In the genomic region with DNA sequence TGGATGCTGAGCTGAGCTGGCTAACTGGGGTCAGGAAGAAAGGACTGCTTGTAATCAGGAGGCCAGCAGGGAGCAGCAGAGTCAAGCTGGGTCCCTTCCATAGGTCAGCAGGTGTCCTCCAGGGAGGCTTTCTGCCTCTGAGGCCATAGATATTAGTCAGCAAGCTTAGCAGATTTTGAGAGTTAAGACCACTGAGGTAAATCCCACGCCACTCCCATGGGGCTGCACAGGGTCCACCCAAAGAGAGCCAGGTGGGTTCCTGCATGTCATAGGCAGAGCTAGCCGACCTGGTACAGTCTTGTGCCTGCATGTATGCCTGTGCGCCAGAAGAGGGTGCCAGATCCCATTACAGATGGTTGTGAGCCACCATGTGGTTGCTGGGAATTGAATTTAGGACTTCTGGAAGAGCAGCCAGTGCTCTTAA, we compare ENCODE assay signal across 8 mouse cellular contexts.
DNase-seq lines count a peak whose midpoint lies in the region; ATAC-seq and TF ChIP-seq lines count a peak whose summit lies in the region.

No protein-coding gene starts in this region.

- no peak overlapping the region for H3K4me2 ChIP-seq in hindbrain, embryonic 11.5 days (replicated peaks; ENCODE audit: low read depth, low read length)
- H3K4me2 ChIP-seq in hindbrain, embryonic 13.5 days, result no peak overlapping the region
- H3K4me2 ChIP-seq in CH12.LX (ENCODE audit: insufficient read depth, low read depth, poor library complexity, severe bottlenecking), result no peak overlapping the region
- H3K4me2 ChIP-seq in midbrain, embryonic 13.5 days (replicated peaks), result no peak overlapping the region

- TF ChIP-seq RAD21 in CH12.LX (IDR thresholded peaks at IDR 0.05; ENCODE audit: low read depth, low read length), result peak; percentile 70

- H3K9me3 ChIP-seq in hindbrain, embryonic 11.5 days (ENCODE audit: control insufficient read depth, low read length), result no peaks in the 10 kb centered on the region
- no peaks in the 10 kb centered on the region for H3K9me3 ChIP-seq in hindbrain, embryonic 13.5 days
- peaks cover 7% of the 10 kb centered on the region for H3K9me3 ChIP-seq in CH12.LX (replicated peaks; ENCODE audit: low read length)
- H3K9me3 ChIP-seq in midbrain, embryonic 13.5 days, result no peaks in the 10 kb centered on the region

- H3K36me3 ChIP-seq in hindbrain, embryonic 11.5 days (ENCODE audit: control insufficient read depth, insufficient read depth, low read length), result no peaks in the 10 kb centered on the region
- no peaks in the 10 kb centered on the region for H3K36me3 ChIP-seq in hindbrain, embryonic 13.5 days
- H3K36me3 ChIP-seq in CH12.LX (replicated peaks in 1 of 2; ENCODE audit: control insufficient read depth in 1 of 2, insufficient read depth in 1 of 2, low read length in 1 of 2), result no peaks in the 10 kb centered on the region
- no peaks in the 10 kb centered on the region for H3K36me3 ChIP-seq in midbrain, embryonic 13.5 days

- dilution Hi-C loops in CH12.LX (cut with MboI; ENCODE audit: extremely low pct_ligation_motif_present, extremely low pct_unique_long_range_greater_than_20kb, low sequenced_read_pairs), result no loop called here

- no peaks in the 10 kb centered on the region for H3K79me2 ChIP-seq in CH12.LX (replicated peaks; ENCODE audit: control insufficient read depth, extremely low read depth, insufficient read depth, poor library complexity, severe bottlenecking)

- TF ChIP-seq EP300 in CH12.LX (IDR thresholded peaks at IDR 0.05; ENCODE audit: low read length), result no peak

- H3K9ac ChIP-seq in hindbrain, embryonic 11.5 days (ENCODE audit: low read depth, low read length), result no peak overlapping the region
- no peak overlapping the region for H3K9ac ChIP-seq in hindbrain, embryonic 13.5 days
- H3K9ac ChIP-seq in CH12.LX (ENCODE audit: insufficient read depth, low read depth), result no peak overlapping the region
- no peak overlapping the region for H3K9ac ChIP-seq in midbrain, embryonic 13.5 days (replicated peaks)

- no peak overlapping the region for H3K4me3 ChIP-seq in hindbrain, embryonic 11.5 days (ENCODE audit: low read depth, low read length)
- no peak overlapping the region for H3K4me3 ChIP-seq in hindbrain, embryonic 13.5 days
- no peak overlapping the region for H3K4me3 ChIP-seq in CH12.LX (replicated peaks in 1 of 3; ENCODE audit: low read depth in 2 of 3, low read length in 2 of 3, poor library complexity in 1 of 3)
- H3K4me3 ChIP-seq in midbrain, embryonic 13.5 days (replicated peaks), result no peak overlapping the region

- in situ Hi-C loops in CH12.LX (cut with MboI; ENCODE audit: low pct_ligation_motif_present, low pct_unique_long_range_greater_than_20kb, low sequenced_read_pairs), result loop anchor here (10.0 kb wide), 1 partner anchor 208 kb away; no protein-coding TSS in a partner anchor

- TF ChIP-seq POLR2A in CH12.LX (IDR thresholded peaks at IDR 0.05; ENCODE audit: low read depth, low read length), result no peak

- no peak for ATAC-seq in hindbrain, embryonic 11.5 days (ENCODE audit: low FRiP score)
- ATAC-seq in hindbrain, embryonic 13.5 days (ENCODE audit: low FRiP score), result no peak
- ATAC-seq in midbrain, embryonic 13.5 days, result no peak

- H3K27me3 ChIP-seq in hindbrain, embryonic 11.5 days (ENCODE audit: control insufficient read depth, insufficient read depth, low read length), result no peaks in the 10 kb centered on the region; the same call in 1 of the 2 replicates
- 0 out of 2 replicates have a peak, but pooled peaks cover 4% of the 10 kb centered on the region for H3K27me3 ChIP-seq in hindbrain, embryonic 13.5 days
- peaks cover 11% of the 10 kb centered on the region for H3K27me3 ChIP-seq in CH12.LX (replicated peaks)
- H3K27me3 ChIP-seq in midbrain, embryonic 13.5 days, result no peaks in the 10 kb centered on the region

- peaks cover 26% of the 10 kb centered on the region for H3K4me1 ChIP-seq in hindbrain, embryonic 11.5 days (replicated peaks; ENCODE audit: control insufficient read depth, insufficient read depth, low read length)
- peaks cover 58% of the 10 kb centered on the region for H3K4me1 ChIP-seq in hindbrain, embryonic 13.5 days (replicated peaks)
- H3K4me1 ChIP-seq in CH12.LX (ENCODE audit: control insufficient read depth in 1 of 2, insufficient read depth in 2 of 2), result peaks cover 12 to 58% of the 10 kb centered on the region in 2 experiments
- H3K4me1 ChIP-seq in midbrain, embryonic 13.5 days (replicated peaks), result peaks cover 55% of the 10 kb centered on the region

- 0 out of 2 replicates have a peak overlapping the region, but pooled peaks have one; percentile 25 for H3K27ac ChIP-seq in hindbrain, embryonic 11.5 days (ENCODE audit: low read depth, low read length)
- no peak overlapping the region for H3K27ac ChIP-seq in hindbrain, embryonic 13.5 days
- H3K27ac ChIP-seq in CH12.LX (ENCODE audit: insufficient read depth, low read depth), result no peak overlapping the region
- no peak overlapping the region for H3K27ac ChIP-seq in midbrain, embryonic 13.5 days

- TF ChIP-seq CTCF in CH12.LX (conservative IDR thresholded peaks at IDR 0.05 in 1 of 2, IDR thresholded peaks at IDR 0.05 in 1 of 2; ENCODE audit: low read depth in 2 of 2, low read length in 2 of 2), result peak; percentile 20 to 67; a peak in 2 of 4 replicates

- WGBS in hindbrain, embryonic 11.5 days, result 48% methylated on average over 3 of the region's 3 CpGs
- 32% methylated on average over 3 of the region's 3 CpGs for WGBS in hindbrain, embryonic 13.5 days
- 47% methylated on average over 3 of the region's 3 CpGs for WGBS in midbrain, embryonic 13.5 days

- peak; percentile 45 for DNase-seq in hindbrain, embryonic 11.5 days (ENCODE audit: low spot score)
- DNase-seq in CH12.LX (ENCODE audit: extremely low read depth), result peak; percentile 53
- peak; percentile 54 to 72 for DNase-seq in adrenal gland, postnatal 36 days
- DNase-seq in liver, result peak; percentile 61
- peak; percentile 64 for DNase-seq in thymus, postnatal 4 days
- no peak for DNase-seq in frontal cortex, postnatal 36 days (ENCODE audit: low spot score in 2 of 2)

TF ChIP-seq in CH12.LX, 34 proteins besides CTCF, POLR2A, EP300 and RAD21:
- TF ChIP-seq TCF12 (IDR thresholded peaks at IDR 0.05; ENCODE audit: low read depth, low read length) (no peak), MAX (IDR thresholded peaks at IDR 0.05; ENCODE audit: low read length) (no peak), ELF1 (IDR thresholded peaks at IDR 0.05; ENCODE audit: low read depth, low read length) (no peak), PAX5 (IDR thresholded peaks at IDR 0.05; ENCODE audit: low read length) (no peak), NELFE (IDR thresholded peaks at IDR 0.05; ENCODE audit: low read depth, low read length) (no peak), HCFC1 (IDR thresholded peaks at IDR 0.05; ENCODE audit: low read depth, low read length) (no peak), ZKSCAN1 (IDR thresholded peaks at IDR 0.05; ENCODE audit: borderline replicate concordance, low read depth, low read length) (no peak), MEF2A (IDR thresholded peaks at IDR 0.05; ENCODE audit: borderline replicate concordance, low read depth, low read length) (0 out of 2 replicates have a peak, but pooled peaks have one; percentile 27), ZMIZ1 (IDR thresholded peaks at IDR 0.05; ENCODE audit: low read depth, low read length) (no peak), NRF1 (IDR thresholded peaks at IDR 0.05; ENCODE audit: low read depth, low read length) (no peak), CHD2 (IDR thresholded peaks at IDR 0.05; ENCODE audit: low read length) (no peak), JUN (IDR thresholded peaks at IDR 0.05; ENCODE audit: insufficient read depth, low read depth, low read length) (no peak), TBP (conservative IDR thresholded peaks at IDR 0.05; ENCODE audit: low read depth, low read length) (no peak), JUND (conservative IDR thresholded peaks at IDR 0.05; ENCODE audit: low read depth, low read length) (no peak), SIN3A (IDR thresholded peaks at IDR 0.05; ENCODE audit: low read length) (no peak), UBTF (IDR thresholded peaks at IDR 0.05; ENCODE audit: low read depth, low read length) (no peak), MAZ (IDR thresholded peaks at IDR 0.05; ENCODE audit: low read depth, low read length) (no peak), ETS1 (conservative IDR thresholded peaks at IDR 0.05; ENCODE audit: low read depth, low read length) (no peak), E2F4 (IDR thresholded peaks at IDR 0.05; ENCODE audit: insufficient replicate concordance, low read depth, low read length) (no peak), GABPA (IDR thresholded peaks at IDR 0.05; ENCODE audit: insufficient replicate concordance, low read depth, low read length) (no peak), MYC (IDR thresholded peaks at IDR 0.05; ENCODE audit: low read depth, low read length) (no peak), USF2 (conservative IDR thresholded peaks at IDR 0.05; ENCODE audit: low read depth, low read length) (no peak), IRF4 (IDR thresholded peaks at IDR 0.05; ENCODE audit: low read depth, low read length) (peak; percentile 49), ZC3H11A (IDR thresholded peaks at IDR 0.05; ENCODE audit: low read depth, low read length) (peak; percentile 58), SMC3 (IDR thresholded peaks at IDR 0.05; ENCODE audit: low read depth, low read length) (peak; percentile 77), CHD1 (IDR thresholded peaks at IDR 0.05; ENCODE audit: low read depth, low read length) (no peak), ZNF384 (IDR thresholded peaks at IDR 0.05; ENCODE audit: low read depth, low read length) (no peak), BHLHE40 (IDR thresholded peaks at IDR 0.05; ENCODE audit: low read depth, low read length) (no peak), KAT2A (IDR thresholded peaks at IDR 0.05; ENCODE audit: insufficient replicate concordance, low read length) (no peak), MAFK (IDR thresholded peaks at IDR 0.05; ENCODE audit: insufficient replicate concordance, low read length) (no peak), USF1 (IDR thresholded peaks at IDR 0.05; ENCODE audit: low read depth, low read length) (no peak), POLR2AphosphoS2 (IDR thresholded peaks at IDR 0.05; ENCODE audit: low read depth, low read length) (no peak), MXI1 (IDR thresholded peaks at IDR 0.05; ENCODE audit: low read depth, low read length) (no peak), RCOR1 (conservative IDR thresholded peaks at IDR 0.05; ENCODE audit: low read depth, low read length) (no peak)

Comparison
In these comparisons a context has a peak if more than half of its experiments do, and no peak if none do; other contexts are left out.
1. DNase-seq: peak in hindbrain, embryonic 11.5 days (single experiment), CH12.LX (single experiment), adrenal gland, postnatal 36 days (2 of 2), liver (single experiment) and thymus, postnatal 4 days (single experiment); none in frontal cortex, postnatal 36 days (0 of 2).